Mouse (Mus musculus): Measurements from ENCODE around the gene Lmod3. TPM values are rescaled to one million over a fixed set of nuclear protein-coding genes. Genes with fewer than 3 reads are reported as not detected.

Gene Lmod3
- not detected for polyA plus RNA-seq (2015; fragmentation: Illumina TruSeq; extraction: RNeasy Lipid Tissue Mini Kit (QIAGEN cat#74804); ENCODE audit: insufficient read depth, low replicate concordance)

GRCm38 (mm10) chr6:97252711-97253221, at the start of gene Lmod3:
TSS of gene Lmod3 (minus strand) at chr6:97252759.

DNA sequence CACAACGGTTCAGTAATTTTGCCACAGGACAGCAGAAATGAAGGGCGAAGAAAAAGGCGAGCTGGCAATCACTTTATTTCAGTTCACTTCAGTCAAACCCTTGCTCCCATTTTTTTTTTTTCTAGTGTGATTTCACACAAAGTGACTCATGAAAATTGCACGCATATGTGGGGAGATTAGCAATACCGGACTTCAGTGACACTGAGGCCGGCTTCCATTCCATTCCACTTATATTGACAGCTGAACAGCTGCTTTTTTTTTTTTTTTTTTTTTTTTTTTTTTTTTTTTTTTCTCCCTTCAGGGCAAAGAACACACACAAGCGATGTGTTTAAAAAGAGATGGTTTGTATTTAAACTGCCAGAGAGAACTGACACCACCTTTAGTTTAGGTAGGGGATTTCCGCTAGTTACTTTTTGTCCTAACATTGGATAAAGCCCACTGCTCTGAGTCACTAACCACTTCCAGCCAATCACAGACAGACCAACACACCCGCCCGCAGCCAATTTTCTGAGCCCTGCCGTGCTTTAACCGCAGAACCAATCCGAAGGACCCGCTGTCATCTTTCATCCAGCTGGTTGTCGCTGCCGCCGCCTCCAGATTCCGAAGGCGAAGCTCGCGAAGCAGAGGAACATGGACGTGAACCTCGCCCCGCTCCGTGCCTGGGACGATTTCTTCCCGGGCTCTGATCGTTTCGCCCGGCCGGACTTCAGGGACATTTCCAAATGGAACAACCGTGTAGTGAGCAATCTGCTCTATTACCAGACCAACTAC, 42.2 kb downstream of the Lmod3 start, which contains the start of gene Arl6ip5:
Arl6ip5 (plus strand) TSS at position 499 of the 771 bp plus-strand sequence.

GRCm38 (mm10) chr6:97205439-97205885, 47.1 kb downstream of the Lmod3 start, which contains the start of gene Uba3:
TSS of gene Uba3 (minus strand) at chr6:97205647.

Other genes starting within 250 kb of the Lmod3 start
- gene Fam19a4, start 192.3 kb downstream of the Lmod3 start, polyA plus RNA-seq (2015; fragmentation: Illumina TruSeq; extraction: RNeasy Lipid Tissue Mini Kit (QIAGEN cat#74804); ENCODE audit: insufficient read depth, low replicate concordance) = not detected
- gene Eogt, start 103.6 kb downstream of the Lmod3 start, polyA plus RNA-seq (2015; fragmentation: Illumina TruSeq; extraction: RNeasy Lipid Tissue Mini Kit (QIAGEN cat#74804); ENCODE audit: insufficient read depth, low replicate concordance) = 14.2 TPM
- 46.2 TPM for gene Tmf1, start 73.6 kb downstream of the Lmod3 start, polyA plus RNA-seq (2015; fragmentation: Illumina TruSeq; extraction: RNeasy Lipid Tissue Mini Kit (QIAGEN cat#74804); ENCODE audit: insufficient read depth, low replicate concordance)
- gene Uba3, start 47.1 kb downstream of the Lmod3 start, polyA plus RNA-seq (2015; fragmentation: Illumina TruSeq; extraction: RNeasy Lipid Tissue Mini Kit (QIAGEN cat#74804); ENCODE audit: insufficient read depth, low replicate concordance) = 67.8 TPM
- 183 TPM for gene Arl6ip5, start 42.1 kb downstream of the Lmod3 start, polyA plus RNA-seq (2015; fragmentation: Illumina TruSeq; extraction: RNeasy Lipid Tissue Mini Kit (QIAGEN cat#74804); ENCODE audit: insufficient read depth, low replicate concordance)

Measured in spleen, adult 10 weeks (tissue).